Mouse (Mus musculus): ENCODE data around the gene Nprl2. TPM values are rescaled to one million over a fixed set of nuclear protein-coding genes. Genes with fewer than 3 reads are reported as not detected.

Gene Nprl2
- total RNA-seq (2021) = 10 to 100 TPM; 39.7 to 48.3 TPM
- long read RNA-seq, experiment 1, transcript Nprl2-201 (11 exons, 1,441 nt) = major isoform, 31 of 41 reads
- long read RNA-seq, experiment 1, partial matches to known transcripts = 1 of 41 reads
- long read RNA-seq, experiment 1, other reads (novel, unspliced or antisense) = 8 of 41 reads
- long read RNA-seq, experiment 2, transcript Nprl2-201 (11 exons, 1,441 nt) = major isoform, 19 of 33 reads
- long read RNA-seq, experiment 2, partial matches to known transcripts = 0 of 33 reads
- long read RNA-seq, experiment 2, other reads (novel, unspliced or antisense) = 13 of 33 reads

- Histone ChIP-seq H3K27ac (peak within 1 kb of the TSS; percentile 95), H3K4me3 (peak within 1 kb of the TSS; percentile 95)
- DNase-seq (ENCODE audit: extremely low spot score in 1 of 2, low spot score in 2 of 2) = peak; percentile 91 to 94
- no peak; the same call in 1 of the 2 replicates for TF ChIP-seq CTCF (IDR thresholded peaks at IDR 0.05)
- intact Hi-C loops (cut with DNase I) = no loop called here
These were observed at the start of gene Nprl2, which contains the start of gene Cyb561d2 for GRCm38 (mm10) chr9:107541474-107542351. Nprl2 (plus strand) TSS chr9:107542226. Cyb561d2 (minus strand) TSS chr9:107542193.

- TF ChIP-seq CTCF (IDR thresholded peaks at IDR 0.05) = no peak
- DNase-seq (ENCODE audit: extremely low spot score in 1 of 2, low spot score in 2 of 2) = no peak
- Histone ChIP-seq H3K27ac (no peak overlapping the region), H3K4me3 (no peak overlapping the region)
- intact Hi-C loops (cut with DNase I) = no loop called here
These were observed 48.5 kb upstream of the Nprl2 start for GRCm38 (mm10) chr9:107493511-107493910.

GRCm38 (mm10) chr9:107494238-107494637 is 47.8 kb upstream of the Nprl2 start:
- no peak for TF ChIP-seq CTCF (IDR thresholded peaks at IDR 0.05)
- no peak overlapping the region for H3K4me3 ChIP-seq
- DNase-seq (ENCODE audit: extremely low spot score in 1 of 2, low spot score in 2 of 2) = no peak
- intact Hi-C loops (cut with DNase I) = no loop called here
- no peak overlapping the region for H3K27ac ChIP-seq

GRCm38 (mm10) chr9:107496359-107496758 is 45.7 kb upstream of the Nprl2 start:
- Histone ChIP-seq H3K27ac (no peak overlapping the region), H3K4me3 (no peak overlapping the region)
- no peak for TF ChIP-seq CTCF (IDR thresholded peaks at IDR 0.05)
- DNase-seq (ENCODE audit: extremely low spot score in 1 of 2, low spot score in 2 of 2) = no peak
- intact Hi-C loops (cut with DNase I) = no loop called here

- no peak overlapping the region for H3K4me3 ChIP-seq
These were observed 41.2 kb upstream of the Nprl2 start for GRCm38 (mm10) chr9:107500708-107501286.

GRCm38 (mm10) chr9:107502131-107502846 is 39.7 kb upstream of the Nprl2 start:
- H3K27ac ChIP-seq = no peak overlapping the region
- no peak for TF ChIP-seq CTCF (IDR thresholded peaks at IDR 0.05)

More at GRCm38 (mm10) chr9:107500708-107501286, 41.2 kb upstream of the Nprl2 start:
- no peak for DNase-seq (ENCODE audit: extremely low spot score in 1 of 2, low spot score in 2 of 2)
- no peak for TF ChIP-seq CTCF (IDR thresholded peaks at IDR 0.05)
- intact Hi-C loops (cut with DNase I) = no loop called here
- H3K27ac ChIP-seq = no peak overlapping the region

GRCm38 (mm10) chr9:107504662-107505537 is 37.1 kb upstream of the Nprl2 start:
- intact Hi-C loops (cut with DNase I) = no loop called here
- no peak for DNase-seq (ENCODE audit: extremely low spot score in 1 of 2, low spot score in 2 of 2)
- TF ChIP-seq CTCF (IDR thresholded peaks at IDR 0.05) = no peak
- no peak overlapping the region for H3K27ac ChIP-seq
- H3K4me3 ChIP-seq = no peak overlapping the region

More at GRCm38 (mm10) chr9:107502131-107502846, 39.7 kb upstream of the Nprl2 start:
- H3K4me3 ChIP-seq = no peak overlapping the region
- DNase-seq (ENCODE audit: extremely low spot score in 1 of 2, low spot score in 2 of 2) = no peak
- intact Hi-C loops (cut with DNase I) = no loop called here

- H3K4me3 ChIP-seq = no peak overlapping the region
- intact Hi-C loops (cut with DNase I) = no loop called here
- DNase-seq (ENCODE audit: extremely low spot score in 1 of 2, low spot score in 2 of 2) = peak; percentile 55 to 73
- H3K27ac ChIP-seq = no peak overlapping the region
- TF ChIP-seq CTCF (IDR thresholded peaks at IDR 0.05) = peak; percentile 38
These were observed 33.8 kb upstream of the Nprl2 start for GRCm38 (mm10) chr9:107508266-107508665.

GRCm38 (mm10) chr9:107510384-107511100 is 31.5 kb upstream of the Nprl2 start:
- no peak for DNase-seq (ENCODE audit: extremely low spot score in 1 of 2, low spot score in 2 of 2)
- H3K27ac ChIP-seq = no peak overlapping the region
- TF ChIP-seq CTCF (IDR thresholded peaks at IDR 0.05) = no peak; the same call in 1 of the 2 replicates
- H3K4me3 ChIP-seq = no peak overlapping the region
- intact Hi-C loops (cut with DNase I) = loop anchor here (5.0 kb wide), 1 partner anchor 218 kb away; no protein-coding TSS in a partner anchor

GRCm38 (mm10) chr9:107511436-107511835 is 30.6 kb upstream of the Nprl2 start:
- DNase-seq (ENCODE audit: extremely low spot score in 1 of 2, low spot score in 2 of 2) = no peak
- Histone ChIP-seq H3K4me3 (no peak overlapping the region), H3K27ac (no peak overlapping the region)
- TF ChIP-seq CTCF (IDR thresholded peaks at IDR 0.05) = no peak
- intact Hi-C loops (cut with DNase I) = loop anchor here (5.0 kb wide), 1 partner anchor 219 kb away; no protein-coding TSS in a partner anchor
